Mouse (Mus musculus) E14TG2a.4 (cell line): ENCODE results near the gene Dcdc2a.
A peak's percentile ranks its signal among the peaks of the same experiment; 100 is the strongest.

ENCODE experiments used
- CTCF ChIP-seq: conservative IDR thresholded peaks from 2 replicates; pipeline ENCODE4 v1.5.1; 2014; ENCODE audit warnings: low read length
- POU5F1 ChIP-seq: IDR thresholded peaks from 2 replicates; pipeline ENCODE4 v1.6.1; 2014; ENCODE audit warnings: low read length, borderline replicate concordance

GRCm38 (mm10) chr13:25150154-25150781 lies 94.5 kb downstream of the Dcdc2a start:
- peak; percentile 48 for TF ChIP-seq CTCF
- no peak for TF ChIP-seq POU5F1
